Mouse (Mus musculus) small intestine, adult 2 months (tissue): ENCODE data around the gene Tas2r105.

Source experiments
- CTCF ChIP-seq: fragments of 200-500 bp; IDR thresholded peaks from 2 replicates; pipeline ENCODE4 v1.5.1; 2012; ENCODE audit warnings: low read depth, mild to moderate bottlenecking, control low read depth, inconsistent platforms, low read length, moderate library complexity, mixed read lengths; ENCODE audit not compliant: insufficient replicate concordance, insufficient read length; ENCODE audit errors: extremely low read depth
- POLR2A ChIP-seq: fragments of 200-500 bp; IDR thresholded peaks from 2 replicates; pipeline ENCODE4 v1.6.1; 2012; ENCODE audit warnings: low read depth, mild to moderate bottlenecking, control low read depth, inconsistent platforms, low read length, moderate library complexity

GRCm38 (mm10) chr6:131689963-131690362 is 2.7 kb upstream of the Tas2r105 start, which contains the start of gene Tas2r114:
- TF ChIP-seq CTCF: no peak
- TF ChIP-seq POLR2A: no peak
